Comparison of ENCODE assay signal across 8 mouse cellular contexts in the genomic region with DNA sequence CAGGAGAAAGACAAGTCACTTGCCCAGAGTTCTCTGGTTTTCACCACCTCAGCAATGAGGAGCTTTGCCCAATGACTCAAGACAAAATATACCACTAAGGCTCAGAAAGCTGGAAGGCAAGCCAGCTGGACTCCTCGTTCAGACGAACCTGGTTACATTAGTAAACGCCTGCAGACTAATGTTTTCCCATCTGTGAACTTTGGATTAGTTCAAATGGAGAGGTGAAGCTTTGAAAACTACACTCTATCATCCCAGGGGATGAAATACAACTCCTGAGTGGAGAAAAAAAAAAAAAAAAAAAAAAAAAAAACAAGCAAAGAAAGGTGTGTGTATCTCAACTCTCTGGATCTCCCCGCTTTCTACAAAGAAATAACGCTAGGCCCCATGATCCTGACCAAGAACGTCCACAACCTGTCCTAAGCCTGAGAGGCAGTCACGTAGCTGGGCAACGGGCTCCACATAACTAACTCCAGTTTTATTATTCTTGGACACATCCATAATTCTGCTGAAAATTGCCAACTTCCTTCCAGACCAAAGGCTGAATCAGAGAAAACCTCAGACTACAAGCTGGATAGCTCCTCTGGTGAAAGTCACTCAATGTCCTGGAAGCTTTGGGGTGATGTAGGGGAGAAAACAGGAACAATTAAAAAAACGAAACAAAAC. TPM values are rescaled to one million over a fixed set of nuclear protein-coding genes. Genes with fewer than 3 reads are reported as not detected.
DNase-seq lines count a peak whose midpoint lies in the region; ATAC-seq lines count a peak whose summit lies in the region.

No protein-coding gene starts in this region.

- H3K9ac ChIP-seq in hindbrain, embryonic 14.5 days, result peak overlapping the region; percentile 82
- H3K9ac ChIP-seq in midbrain, embryonic 15.5 days, result peak overlapping the region; percentile 82

- peaks cover 22% of the 10 kb centered on the region for H3K4me1 ChIP-seq in hindbrain, embryonic 14.5 days (replicated peaks; ENCODE audit: control insufficient read depth, insufficient read depth, low read length)
- H3K4me1 ChIP-seq in midbrain, embryonic 15.5 days, result peaks cover 33% of the 10 kb centered on the region

- H3K27ac ChIP-seq in hindbrain, embryonic 14.5 days, result peak overlapping the region; percentile 96
- 0 out of 2 replicates have a peak overlapping the region, but pooled peaks have one; percentile 98 for H3K27ac ChIP-seq in midbrain, embryonic 15.5 days

- no peaks in the 10 kb centered on the region for H3K9me3 ChIP-seq in hindbrain, embryonic 14.5 days (ENCODE audit: control insufficient read depth, low read length)
- H3K9me3 ChIP-seq in midbrain, embryonic 15.5 days, result no peaks in the 10 kb centered on the region

- peak; percentile 50 for DNase-seq in kidney, adult 9 months
- no peak for DNase-seq in kidney, postnatal 25 days
- DNase-seq in adipocyte (ENCODE audit: low spot score), result peak; percentile 84
- peak; percentile 47 for DNase-seq in hindbrain, embryonic 14.5 days (ENCODE audit: low spot score)
- no peak for DNase-seq in frontal cortex, postnatal 10 days (ENCODE audit: low spot score in 2 of 2)
- no peak for DNase-seq in frontal cortex, adult 2 months (ENCODE audit: extremely low spot score in 1 of 2, low spot score in 1 of 2)
- no peak for DNase-seq in yolk sac, embryonic 10.5 days (ENCODE audit: low spot score)

- H3K4me2 ChIP-seq in hindbrain, embryonic 14.5 days (replicated peaks), result peak overlapping the region; percentile 82
- peak overlapping the region; percentile 86 for H3K4me2 ChIP-seq in midbrain, embryonic 15.5 days

- H3K4me3 ChIP-seq in hindbrain, embryonic 14.5 days (replicated peaks; ENCODE audit: low read length), result peak overlapping the region; percentile 61
- peak overlapping the region; percentile 84 for H3K4me3 ChIP-seq in midbrain, embryonic 15.5 days

- 43% methylated on average over 9 of the region's 9 CpGs for WGBS in hindbrain, embryonic 14.5 days
- WGBS in midbrain, embryonic 15.5 days, result 37% methylated on average over 9 of the region's 9 CpGs

- no peaks in the 10 kb centered on the region for H3K27me3 ChIP-seq in hindbrain, embryonic 14.5 days (ENCODE audit: control insufficient read depth, insufficient read depth, low read length)
- no peaks in the 10 kb centered on the region for H3K27me3 ChIP-seq in midbrain, embryonic 15.5 days (replicated peaks)

- H3K36me3 ChIP-seq in hindbrain, embryonic 14.5 days (replicated peaks; ENCODE audit: control insufficient read depth, insufficient read depth), result no peaks in the 10 kb centered on the region
- no peaks in the 10 kb centered on the region for H3K36me3 ChIP-seq in midbrain, embryonic 15.5 days (replicated peaks)

- ATAC-seq in hindbrain, embryonic 14.5 days (ENCODE audit: low FRiP score), result no peak
- no peak for ATAC-seq in midbrain, embryonic 15.5 days (replicated peaks)

RNA-seq across cellular contexts. Expression of a gene that starts 1.4 kb away (rescaled TPM):
- 70.8 and 81.9 TPM in 2 replicates for polyA plus RNA-seq in hindbrain, embryonic 14.5 days (2014; fragmentation: Nextera tagmentation; extraction: Ambion mirVana)
- 60.0 and 61.7 TPM in 2 replicates for polyA plus RNA-seq in midbrain, embryonic 15.5 days (2015; fragmentation: Nextera tagmentation; extraction: Ambion mirVana)
- polyA plus RNA-seq in frontal cortex, adult 2 months (2012; rRNA removed), result 24.3 and 30.8 TPM in 2 replicates

Comparison
In these comparisons a context has a peak if more than half of its experiments do, and no peak if none do; other contexts are left out.
1. DNase-seq: peak in kidney, adult 9 months (single experiment), adipocyte (single experiment) and hindbrain, embryonic 14.5 days (single experiment); none in kidney, postnatal 25 days (0 of 2), frontal cortex, postnatal 10 days (0 of 2), frontal cortex, adult 2 months (0 of 2) and yolk sac, embryonic 10.5 days (single experiment).